Mouse (Mus musculus): ENCODE data around the gene D630045J12Rik.

D630045J12Rik gene

DNA sequence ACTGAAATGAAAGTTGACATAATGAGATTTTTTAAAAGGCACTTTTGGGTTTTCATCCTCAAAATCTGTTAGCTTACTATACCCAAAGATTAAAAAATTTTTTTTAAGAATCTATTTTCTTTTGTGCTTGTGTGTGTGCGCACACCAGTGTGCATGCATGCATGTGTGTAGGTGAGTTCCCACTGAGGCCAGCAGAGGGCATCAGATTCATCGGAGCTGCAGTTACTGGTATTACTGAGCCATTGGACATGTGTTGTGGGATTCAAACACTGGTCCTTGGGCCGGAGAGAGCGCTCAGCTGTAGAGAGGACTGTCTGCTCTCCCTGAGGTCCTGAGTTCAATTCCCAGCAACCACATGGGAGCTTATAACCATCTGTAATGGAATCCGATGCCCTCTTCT, 123.9 kb downstream of the D630045J12Rik start:
- DNase-seq: no peak

DNA sequence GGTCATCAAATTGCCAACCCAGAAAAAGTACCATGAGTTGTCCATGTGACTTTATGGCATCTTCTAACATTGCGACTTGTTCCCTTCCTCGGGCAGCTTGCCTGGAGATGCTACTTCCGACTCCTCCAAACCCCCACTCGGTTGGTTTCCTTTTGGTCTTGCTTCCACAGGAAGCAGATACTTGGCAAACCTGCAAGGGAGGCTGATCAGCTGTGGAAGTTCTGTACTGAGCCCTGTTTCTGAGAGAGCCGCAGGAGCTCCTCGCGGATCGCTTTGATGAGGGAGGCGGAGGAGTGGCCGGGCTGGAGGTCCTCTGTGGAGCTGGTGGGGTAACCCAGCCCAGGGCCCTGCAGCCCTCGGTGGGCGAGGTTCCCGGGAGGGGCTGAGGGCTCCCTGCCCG, 125.7 kb downstream of the D630045J12Rik start:
- no peak for DNase-seq

DNA sequence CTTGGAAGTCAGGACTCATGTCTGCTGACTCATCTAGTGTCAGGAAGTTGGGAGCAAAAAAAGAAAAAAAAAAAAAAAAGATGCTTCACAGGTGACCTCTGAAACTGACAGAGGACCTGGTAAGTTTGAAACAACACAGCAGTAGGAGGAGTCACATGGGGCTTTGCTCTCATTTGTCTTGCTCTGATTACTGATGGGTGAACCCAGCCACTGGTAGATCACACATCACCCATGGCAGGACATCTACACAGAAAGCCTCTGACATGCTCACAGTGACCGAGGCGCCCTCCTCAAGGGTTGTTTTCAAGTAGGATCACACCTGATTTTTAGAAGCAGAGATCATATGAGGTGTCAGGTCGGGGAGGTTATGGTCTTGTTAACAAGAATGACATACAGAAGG, 128.3 kb downstream of the D630045J12Rik start:
- DNase-seq: no peak

DNA sequence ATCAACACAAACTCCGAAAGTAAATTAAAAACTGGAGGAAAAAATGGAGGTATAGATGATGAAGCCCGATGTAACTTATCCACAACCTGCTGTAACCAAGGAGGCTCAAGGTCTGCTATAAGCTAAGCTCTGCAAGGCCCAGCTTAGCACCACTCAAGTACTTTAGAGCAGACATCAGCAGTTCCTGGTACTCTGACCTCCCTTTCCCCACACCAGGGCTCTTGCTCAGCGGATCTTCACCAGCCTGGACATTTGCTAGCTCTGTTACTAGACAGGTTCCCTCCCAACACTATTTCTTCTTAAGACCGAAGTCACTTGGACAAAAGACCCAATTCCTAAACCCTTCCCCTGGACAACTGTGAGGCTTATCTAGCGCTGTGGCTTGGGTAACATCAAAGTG, 128.9 kb downstream of the D630045J12Rik start:
- DNase-seq: no peak

DNA sequence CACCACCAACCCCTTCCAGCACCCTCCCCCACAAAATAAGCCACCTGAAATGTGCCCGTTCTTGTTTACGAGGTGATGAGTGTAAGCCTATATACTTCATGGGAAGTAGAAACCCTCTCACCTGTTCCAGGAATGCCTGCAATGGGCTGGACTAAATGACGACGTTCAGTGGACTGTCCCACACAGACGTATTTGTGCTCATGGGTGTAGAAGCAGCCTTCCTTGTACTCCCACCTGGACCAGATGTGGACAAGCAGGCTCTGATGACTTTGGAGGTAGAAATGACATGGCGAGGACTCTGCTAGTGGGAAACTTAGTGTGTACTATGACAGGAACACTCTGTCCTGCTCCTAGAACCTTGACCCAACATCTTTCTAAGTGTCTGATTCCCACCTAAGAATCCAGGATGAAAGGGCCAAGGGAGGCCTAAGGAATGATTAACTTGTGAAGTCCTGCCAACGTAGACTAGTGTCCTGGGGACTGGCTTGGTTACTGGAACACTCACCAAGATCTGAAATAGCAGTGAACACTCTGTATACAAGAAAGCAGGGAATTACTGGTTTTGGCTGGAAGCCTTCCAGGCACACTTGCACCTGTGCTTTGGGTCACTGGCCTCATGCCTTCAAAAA, 129.5 kb downstream of the D630045J12Rik start, which contains the start of gene Atp6v0a4:
Gene Atp6v0a4 (minus strand): TSS at position 380 of the 629 bp plus-strand sequence.
- no peak for DNase-seq

DNA sequence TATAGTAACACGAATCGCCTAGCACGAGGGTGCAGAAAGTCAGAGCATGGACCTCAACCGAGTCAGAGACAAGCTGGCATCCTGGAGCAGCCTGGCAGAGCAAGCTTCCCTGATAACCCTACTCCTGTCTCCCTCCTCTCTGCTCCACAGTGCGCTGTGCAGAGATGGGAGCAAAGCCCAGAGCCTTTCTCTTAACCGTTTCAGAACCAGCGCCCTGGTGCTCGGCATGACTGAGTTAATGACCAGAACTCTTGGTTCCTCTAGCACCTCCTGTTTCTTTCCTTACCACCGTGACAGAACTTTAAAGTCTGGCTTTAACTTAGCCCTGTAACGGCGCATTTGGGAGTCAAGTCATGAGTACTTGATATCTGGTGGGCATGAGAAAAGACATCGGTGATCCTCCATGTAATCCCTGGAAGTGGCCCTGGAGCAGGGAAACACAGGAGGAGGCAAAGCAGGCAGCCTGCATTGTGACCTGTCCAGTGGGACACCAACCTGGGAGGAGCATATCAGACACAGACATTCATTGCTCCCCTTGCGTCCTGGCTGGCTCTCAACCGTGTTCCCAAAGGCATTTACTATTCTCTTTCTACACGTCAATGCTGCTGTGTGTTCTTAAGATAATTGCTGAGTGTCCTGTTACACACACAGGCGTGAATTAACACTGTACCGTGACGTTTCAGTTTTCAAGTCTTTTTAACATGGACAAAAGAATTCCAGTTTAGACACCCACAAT, 130.2 kb downstream of the D630045J12Rik start:
- no peak for DNase-seq

DNA sequence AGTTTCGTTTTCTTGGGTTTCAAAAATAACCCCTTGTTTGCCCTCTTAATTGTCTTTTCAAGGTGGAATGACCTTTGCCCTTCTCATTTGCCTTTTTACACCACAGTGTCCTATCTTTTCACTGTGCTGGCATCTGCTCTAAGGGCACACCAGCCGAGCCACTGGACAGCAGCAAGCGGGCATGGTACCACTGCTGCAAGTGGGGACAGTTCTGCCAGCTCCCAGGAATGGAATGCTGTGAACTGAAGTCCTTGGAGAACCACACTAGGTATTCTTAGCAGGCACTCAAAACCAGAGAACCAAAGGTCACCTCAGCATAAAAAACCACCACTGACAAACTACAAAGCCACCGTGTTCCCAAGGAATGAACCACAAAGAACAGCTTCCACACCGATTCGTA, 131.0 kb downstream of the D630045J12Rik start:
- DNase-seq: no peak

DNA sequence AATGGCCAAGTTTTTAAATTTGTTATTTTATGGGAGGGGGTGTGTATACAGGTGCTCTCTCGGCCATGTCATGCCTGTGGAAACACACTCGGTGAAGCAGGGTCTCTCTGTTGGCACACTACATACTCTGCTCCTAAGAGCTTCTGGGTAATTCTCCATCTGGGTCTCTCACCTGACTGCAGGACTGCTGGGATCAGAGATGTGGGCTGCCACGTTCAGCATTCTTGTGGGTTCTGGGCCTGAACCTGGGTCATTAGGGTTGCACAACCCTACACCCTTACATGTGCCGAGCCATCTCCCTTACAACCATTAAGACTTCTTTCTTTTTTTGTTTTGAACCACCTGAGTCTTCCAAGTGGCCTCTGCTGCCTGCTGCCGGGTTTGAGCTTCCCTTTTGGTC, 132.0 kb downstream of the D630045J12Rik start:
- DNase-seq: no peak

DNA sequence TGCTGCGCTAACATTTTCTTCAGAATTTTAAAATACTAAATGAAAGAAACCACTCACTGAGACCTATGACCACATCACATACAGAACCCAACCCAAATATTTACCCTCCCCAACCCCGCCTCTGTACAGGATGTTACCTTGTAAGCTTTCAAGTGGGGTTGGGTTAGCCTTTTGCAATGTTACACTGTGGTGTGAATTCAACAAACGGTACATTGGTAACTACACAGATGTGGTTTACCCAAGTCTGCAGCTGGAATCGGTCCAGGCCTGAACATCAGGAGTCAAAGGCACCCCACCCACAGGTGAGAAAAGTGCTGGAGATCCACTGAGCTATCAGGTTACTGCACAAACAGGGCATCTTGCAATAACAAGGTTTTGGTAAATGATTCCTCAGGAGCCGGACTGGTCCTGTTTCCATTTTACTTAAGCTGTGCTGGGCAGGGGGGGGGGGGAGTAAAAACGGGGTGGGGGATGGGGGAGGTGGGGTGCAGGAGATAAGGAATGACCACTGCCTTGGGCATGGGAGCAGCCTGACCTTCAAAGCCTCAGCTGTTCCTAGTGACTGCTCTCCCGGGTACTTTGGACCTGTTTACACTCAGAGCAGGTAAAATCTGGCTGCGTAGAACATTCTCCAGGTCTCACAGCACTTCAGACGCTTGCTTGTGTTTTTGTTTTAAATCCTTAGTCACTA, 133.0 kb downstream of the D630045J12Rik start:
- peak; percentile 25 for DNase-seq

DNA sequence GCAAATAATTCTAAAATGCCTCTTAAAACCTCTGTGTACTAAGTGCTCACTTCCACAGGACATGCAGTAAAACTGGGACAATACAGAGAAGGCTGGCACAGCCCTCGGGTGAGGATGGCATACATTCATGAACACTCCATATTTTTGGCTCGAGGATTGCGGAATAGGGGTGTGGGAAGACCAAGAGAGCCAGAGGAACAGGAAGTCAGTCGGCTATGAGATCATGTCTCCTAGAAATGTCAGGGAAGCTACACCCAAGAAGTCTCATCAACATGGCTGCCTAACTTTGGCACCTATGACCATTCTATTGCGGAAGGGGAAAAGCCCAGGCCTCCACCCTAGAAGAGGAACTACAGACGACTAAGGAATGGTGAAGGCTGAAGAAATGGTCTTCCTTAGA, 135.5 kb downstream of the D630045J12Rik start:
- DNase-seq: no peak

DNA sequence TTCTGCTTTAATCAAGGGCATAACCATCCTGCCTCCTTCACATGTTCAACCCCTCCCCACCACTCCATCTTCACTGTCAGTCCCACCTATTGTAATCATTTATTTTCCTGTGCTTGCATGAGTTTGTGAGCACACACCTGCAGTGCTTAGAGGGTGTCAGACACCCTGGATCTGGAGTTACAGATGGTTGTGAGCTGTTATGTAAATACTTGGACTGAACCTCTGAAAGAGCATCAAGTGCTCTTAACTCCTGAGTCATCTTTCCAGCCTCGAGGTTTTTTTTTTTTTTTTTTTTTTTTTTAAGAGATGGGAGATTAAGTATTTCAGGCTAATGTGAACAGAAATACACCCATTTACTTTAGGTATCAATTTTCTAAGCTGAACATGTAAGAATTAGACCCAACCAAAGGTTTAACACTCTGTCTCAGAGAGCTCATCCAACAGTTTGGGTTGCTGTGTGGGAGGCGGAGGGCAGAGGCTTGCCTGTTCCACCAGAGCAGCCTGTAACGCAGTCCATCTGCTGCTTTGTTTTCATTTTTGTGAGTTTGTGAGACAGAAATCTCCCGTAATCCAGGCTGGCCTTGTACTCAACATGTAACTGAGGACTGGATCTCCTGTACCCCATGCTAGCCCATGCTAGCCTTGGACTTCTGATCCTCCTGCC, 137.6 kb downstream of the D630045J12Rik start:
- DNase-seq: no peak

DNA sequence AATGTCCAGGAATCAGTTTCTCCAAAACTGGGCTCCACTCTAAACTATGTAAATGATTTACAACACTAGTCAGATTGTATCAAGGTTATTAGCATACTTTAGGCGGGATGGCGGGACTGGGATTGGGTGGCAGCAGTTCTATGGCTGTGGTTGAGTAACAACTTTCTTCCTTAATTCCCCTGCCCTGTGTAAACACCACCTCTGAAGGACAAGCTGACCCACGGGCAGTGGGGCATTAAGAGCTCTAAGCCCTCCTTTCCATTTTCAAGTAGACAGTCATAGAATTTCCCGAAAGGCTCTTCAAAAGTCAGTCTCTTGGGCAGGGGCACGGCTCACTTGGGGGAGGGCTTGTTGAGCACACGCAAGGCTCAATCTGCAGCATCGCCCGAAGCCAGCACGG, 142.9 kb downstream of the D630045J12Rik start:
- no peak for DNase-seq

DNA sequence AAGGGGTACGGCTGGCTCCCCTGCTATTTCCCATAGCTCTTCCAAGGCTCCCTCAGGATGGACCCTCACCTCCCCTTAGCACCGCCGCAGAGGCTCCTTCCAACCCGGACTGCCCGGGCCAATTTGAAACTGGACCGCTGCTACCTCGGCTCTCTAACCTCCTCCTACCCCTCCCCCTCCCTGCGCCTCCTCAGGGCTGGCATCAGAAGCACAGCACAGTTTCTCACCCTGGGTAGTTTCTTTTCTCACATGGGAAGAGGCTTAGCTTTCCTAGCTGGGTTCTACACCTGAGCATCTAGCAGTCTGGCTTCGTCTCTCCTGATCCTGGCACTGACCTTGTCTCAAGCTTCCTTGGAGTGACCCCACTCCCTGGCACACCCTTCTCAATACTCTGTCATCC, 143.9 kb downstream of the D630045J12Rik start:
- DNase-seq: no peak

DNA sequence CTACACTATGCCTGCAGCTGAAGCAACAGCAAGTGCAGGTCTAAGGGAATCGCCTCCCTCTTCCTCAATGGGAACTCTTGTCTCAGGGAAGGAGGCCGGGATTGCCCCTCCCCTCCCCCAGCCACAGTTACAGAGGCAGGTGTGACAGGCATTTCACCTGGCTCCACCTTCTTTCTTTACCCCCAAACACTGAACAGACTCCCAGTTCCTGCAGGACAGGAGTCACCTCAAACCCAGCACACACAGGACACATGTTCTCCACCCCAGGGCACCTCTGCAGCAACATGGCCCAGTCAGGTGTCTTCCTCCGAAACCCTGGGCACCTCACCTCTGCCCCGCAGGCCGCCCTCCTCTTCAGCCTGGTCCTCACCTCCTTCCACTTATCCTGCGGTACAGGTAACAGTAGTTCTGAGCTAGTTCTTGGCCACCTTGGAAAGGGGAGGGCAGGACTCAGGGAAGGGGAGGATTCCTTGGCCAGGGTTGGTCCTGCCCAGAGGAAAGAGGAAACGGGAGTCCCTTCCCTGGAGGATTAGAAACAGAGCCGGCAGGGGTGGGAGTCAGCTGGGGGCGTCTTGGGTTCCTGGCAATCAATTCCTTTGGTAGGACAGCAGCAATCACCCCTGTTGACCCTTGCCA, 144.5 kb downstream of the D630045J12Rik start, which contains the start of gene Tmem213:
Gene Tmem213 (plus strand): TSS at position 96 of the 636 bp plus-strand sequence.
- DNase-seq: no peak

DNA sequence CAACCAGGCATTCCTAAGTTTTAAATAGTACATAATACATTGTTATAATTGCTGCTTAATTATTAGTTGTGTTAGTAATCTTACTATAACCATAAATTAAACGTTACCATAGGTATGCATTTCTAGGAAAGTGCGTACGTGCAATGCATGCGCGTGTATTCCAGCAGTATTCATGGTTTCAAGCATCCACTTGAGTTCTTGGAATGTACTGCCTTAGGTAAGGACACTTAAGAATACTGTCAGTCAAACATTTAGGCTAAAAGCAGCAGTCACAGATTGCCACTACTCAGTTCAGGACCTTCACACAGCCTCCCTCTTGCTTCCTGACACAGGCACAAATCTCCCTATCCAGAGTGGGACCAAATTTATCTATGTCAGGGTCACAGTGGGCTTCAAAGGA, 145.4 kb downstream of the D630045J12Rik start:
- DNase-seq: no peak

DNA sequence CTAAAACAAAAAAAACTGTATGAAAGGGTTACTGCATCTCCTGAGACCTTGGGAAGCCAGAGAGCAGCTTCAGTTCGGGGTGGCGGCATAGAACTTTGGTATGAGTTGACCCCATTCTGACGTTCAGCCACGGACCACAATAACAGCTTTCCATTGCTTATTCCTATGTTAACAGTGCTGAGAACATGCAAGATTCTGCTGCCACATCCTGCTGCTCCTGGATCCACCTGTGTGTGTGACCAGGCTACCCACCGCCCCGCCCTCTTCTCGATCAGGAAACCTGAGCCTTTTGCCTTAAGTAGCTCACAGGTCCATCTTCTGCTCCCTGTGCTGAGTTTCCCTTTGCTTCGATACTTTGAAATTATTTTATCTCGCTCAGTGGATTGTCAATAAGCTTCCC, 147.9 kb downstream of the D630045J12Rik start:
- no peak for DNase-seq

DNA sequence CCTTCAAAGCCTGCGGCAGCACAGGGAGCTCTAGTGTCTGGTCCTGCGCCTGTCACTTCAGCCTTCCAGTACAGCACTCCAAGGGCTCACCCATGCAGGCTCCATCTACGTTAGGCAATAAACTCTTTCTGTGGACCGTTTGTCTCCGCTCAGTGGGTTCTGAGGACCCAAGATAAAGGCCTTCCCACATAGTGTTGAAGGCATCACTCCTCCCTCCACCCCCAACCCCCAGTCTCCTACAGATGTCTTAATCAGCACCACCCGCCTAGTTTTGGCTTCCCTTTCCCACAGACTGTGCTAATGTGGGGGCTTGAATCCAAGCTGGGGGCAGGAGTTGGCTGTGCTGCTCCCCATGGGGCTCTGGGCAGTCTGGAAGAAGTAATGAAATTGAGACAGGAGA, 150.0 kb downstream of the D630045J12Rik start:
- DNase-seq: peak; percentile 31

DNA sequence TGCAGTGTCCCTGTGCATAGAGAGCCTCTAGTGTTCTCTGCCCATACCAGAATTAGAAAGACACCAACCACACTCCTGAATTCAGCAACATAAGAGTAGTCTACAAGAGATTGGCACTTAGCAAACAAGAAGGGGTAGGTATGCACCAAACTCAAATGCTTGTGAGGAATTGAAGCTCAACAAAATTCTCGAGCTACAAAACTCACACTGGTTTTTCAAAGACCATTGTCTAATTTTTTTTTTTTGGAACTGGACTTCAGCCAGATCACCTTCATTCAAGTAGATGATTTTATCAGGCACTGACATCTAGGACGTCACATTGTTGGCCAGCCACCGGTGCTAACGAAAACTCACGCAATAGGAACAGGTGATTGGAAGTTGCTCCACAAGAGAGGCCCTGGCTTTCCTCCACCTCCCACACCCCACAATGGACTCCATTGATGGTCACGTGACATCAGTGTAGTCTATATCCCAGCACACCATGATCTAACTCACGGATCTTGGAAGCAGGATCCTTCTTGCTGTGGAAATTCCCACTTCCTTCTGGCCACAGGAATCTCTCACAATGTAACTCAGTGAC, 151.5 kb downstream of the D630045J12Rik start:
- no peak for DNase-seq

DNA sequence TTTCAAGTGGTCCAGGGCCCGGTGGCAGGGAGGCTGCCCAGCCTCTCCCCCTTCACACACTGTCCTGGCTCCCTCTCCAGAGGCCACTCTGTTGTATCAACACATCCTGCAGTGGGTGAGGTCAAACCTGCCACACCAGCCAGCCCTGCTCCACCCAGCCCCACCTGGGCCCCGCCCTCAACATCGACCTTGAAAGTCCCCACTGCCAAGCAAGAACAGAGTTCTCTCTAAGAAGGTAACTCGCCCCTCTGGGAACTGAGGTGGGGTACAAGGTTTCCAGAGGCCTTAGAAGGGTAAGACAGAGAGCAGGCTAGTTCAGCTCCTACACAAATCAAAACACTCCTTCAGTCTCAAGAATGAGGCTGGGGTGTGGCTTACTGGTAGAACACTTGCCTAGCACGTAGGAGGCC, 156.8 kb downstream of the D630045J12Rik start:
- DNase-seq: no peak

DNA sequence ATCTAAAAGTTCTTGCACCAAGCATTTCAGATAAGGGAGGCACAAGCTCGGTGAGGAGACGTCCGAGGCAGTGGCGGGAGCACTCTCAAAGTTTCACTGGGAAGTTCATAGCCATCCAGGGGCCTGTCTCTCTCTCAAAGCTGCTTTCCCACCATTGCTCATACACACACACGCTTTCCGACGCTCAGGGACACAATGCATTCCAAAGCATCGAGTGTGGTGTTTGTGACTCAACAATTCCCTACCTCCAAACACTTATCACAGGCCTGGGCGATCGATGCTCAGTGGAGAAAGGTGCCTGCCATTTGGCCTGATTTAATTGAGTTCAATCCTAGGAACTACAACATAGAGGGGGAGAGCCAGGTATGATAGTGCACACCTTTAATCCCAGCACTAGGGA, 159.1 kb downstream of the D630045J12Rik start:
- DNase-seq: no peak

DNA sequence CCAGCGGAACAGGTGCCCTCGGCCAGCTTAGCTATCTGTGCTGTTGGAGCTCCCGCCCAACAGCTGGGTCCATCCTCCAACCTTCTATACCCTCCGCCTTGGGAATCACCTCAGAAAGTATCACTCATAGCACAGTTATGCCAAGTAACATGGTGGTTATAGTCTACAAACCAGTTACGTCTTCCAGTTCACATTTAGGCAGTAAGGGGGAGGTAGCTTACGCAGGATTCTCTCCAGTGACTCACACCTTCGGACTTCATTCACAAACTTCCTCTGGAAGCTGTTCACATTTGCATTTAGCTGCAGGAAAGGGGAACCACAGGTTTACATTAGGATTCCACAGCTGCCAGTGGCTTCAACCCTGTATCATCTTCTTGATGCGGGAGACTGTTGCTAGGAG, 161.3 kb downstream of the D630045J12Rik start:
- no peak for DNase-seq

DNA sequence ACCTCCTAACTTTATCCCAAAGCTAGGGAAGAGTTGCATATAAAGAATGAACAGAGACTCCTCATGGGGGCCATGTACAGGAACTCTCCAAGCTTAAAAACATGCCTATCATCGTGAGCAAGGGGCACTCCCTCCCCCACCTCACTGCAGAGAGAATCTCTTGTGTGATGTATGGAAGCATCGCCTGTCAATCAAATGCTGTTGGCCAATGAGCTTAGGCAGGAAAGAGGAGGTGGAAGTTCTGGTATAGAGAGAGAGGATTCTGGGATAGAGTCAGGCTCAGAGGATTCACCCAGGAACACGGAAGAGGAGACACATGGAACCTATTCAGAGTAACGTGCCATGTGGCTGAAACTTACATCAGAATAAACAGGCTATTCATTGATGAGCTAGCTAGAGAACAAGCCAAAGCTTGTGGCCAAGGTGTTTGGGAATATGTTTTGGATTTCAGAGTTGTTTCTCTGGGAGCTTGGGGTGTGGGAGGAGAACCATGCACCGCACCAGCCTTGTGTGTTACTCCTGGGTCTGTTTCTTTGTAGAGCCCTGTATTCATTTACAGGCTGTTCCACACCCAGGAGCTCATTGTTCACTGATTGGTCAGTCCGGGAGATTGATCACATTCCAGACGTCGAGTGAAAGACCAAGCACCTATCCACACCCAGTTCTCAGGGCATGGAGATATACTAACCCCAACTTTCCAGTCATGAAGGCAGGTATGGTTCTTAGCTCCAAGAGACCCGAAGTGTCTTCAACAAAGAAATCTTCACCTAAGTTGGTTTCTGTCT, 166.4 kb downstream of the D630045J12Rik start:
- DNase-seq: no peak
